Mouse (Mus musculus): Measurements from ENCODE around the gene Dync2li1. TPM values are rescaled to one million over a fixed set of nuclear protein-coding genes. Genes with fewer than 3 reads are reported as not detected.
A peak's percentile ranks its signal among the peaks of the same experiment; 100 is the strongest.

Gene Dync2li1
- polyA plus RNA-seq, 1 experiment from 2014 or later, result 34.6 TPM

- H3K9me3 ChIP-seq, result no peaks in the 10 kb centered on the region
- H3K27ac ChIP-seq (replicated peaks), result no peak overlapping the region
- peaks cover 14% of the 10 kb centered on the region; the same call in 1 of the 2 replicates for H3K4me1 ChIP-seq
- no peak for DNase-seq (ENCODE audit: low spot score)
- WGBS, result 92% methylated on average over 12 of the region's 12 CpGs
- H3K36me3 ChIP-seq (replicated peaks), result peaks cover 24% of the 10 kb centered on the region
- no peaks in the 10 kb centered on the region for H3K27me3 ChIP-seq (replicated peaks; ENCODE audit: low read depth, poor library complexity, severe bottlenecking)
- H3K4me3 ChIP-seq, result no peak overlapping the region
Measured at GRCm38 (mm10) chr17:84597859-84598258, 28.4 kb upstream of the Dync2li1 start.

DNA sequence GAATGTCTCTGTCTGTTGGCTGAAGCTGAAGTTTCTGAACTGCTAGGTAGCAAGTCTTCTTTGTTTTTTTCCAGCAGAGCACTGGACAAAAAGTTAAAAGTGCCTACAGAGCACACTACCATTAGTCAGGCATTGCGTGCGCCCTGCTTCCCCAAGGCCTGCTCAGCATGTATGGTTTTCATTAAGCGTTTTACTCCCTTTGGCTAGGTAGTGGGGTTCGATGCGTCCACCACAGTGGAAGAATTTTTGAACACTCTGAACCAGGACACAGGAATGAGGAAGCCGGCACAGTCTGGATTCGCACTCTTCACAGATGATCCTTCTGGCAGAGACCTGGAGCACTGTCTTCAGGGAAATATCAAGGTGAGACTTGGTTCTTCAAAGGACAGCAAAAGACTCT lies 27.4 kb upstream of the Dync2li1 start:
- peaks cover 13% of the 10 kb centered on the region for H3K36me3 ChIP-seq (replicated peaks)
- peaks cover 16% of the 10 kb centered on the region for H3K4me1 ChIP-seq
- no peak overlapping the region for H3K4me3 ChIP-seq
- H3K9me3 ChIP-seq, result no peaks in the 10 kb centered on the region
- DNase-seq (ENCODE audit: low spot score), result no peak
- H3K27ac ChIP-seq (replicated peaks), result peak overlapping the region; percentile 24; the same call in 1 of the 2 replicates
- 75% methylated on average over 7 of the region's 7 CpGs for WGBS
- no peaks in the 10 kb centered on the region for H3K27me3 ChIP-seq (replicated peaks; ENCODE audit: low read depth, poor library complexity, severe bottlenecking)

GRCm38 (mm10) chr17:84600051-84600983 lies 26.0 kb upstream of the Dync2li1 start:
- Histone ChIP-seq H3K36me3 (replicated peaks) (peaks cover 3% of the 10 kb centered on the region), H3K27ac (replicated peaks) (no peak overlapping the region), H3K4me1 (peaks cover 18% of the 10 kb centered on the region), H3K9me3 (no peaks in the 10 kb centered on the region), H3K4me3 (no peak overlapping the region), H3K27me3 (replicated peaks; ENCODE audit: low read depth, poor library complexity, severe bottlenecking) (no peaks in the 10 kb centered on the region)
- DNase-seq (ENCODE audit: low spot score), result no peak
- 79% methylated on average over 9 of the region's 9 CpGs for WGBS

GRCm38 (mm10) chr17:84601805-84602204 lies 24.5 kb upstream of the Dync2li1 start:
- Histone ChIP-seq H3K27ac (replicated peaks) (no peak overlapping the region), H3K9me3 (no peaks in the 10 kb centered on the region), H3K4me3 (no peak overlapping the region), H3K27me3 (replicated peaks; ENCODE audit: low read depth, poor library complexity, severe bottlenecking) (no peaks in the 10 kb centered on the region), H3K36me3 (replicated peaks) (peaks cover 3% of the 10 kb centered on the region; the same call in 1 of the 2 replicates), H3K4me1 (peaks cover 18% of the 10 kb centered on the region)
- WGBS, result 91% methylated on average over 5 of the region's 5 CpGs
- DNase-seq (ENCODE audit: low spot score), result no peak

DNA sequence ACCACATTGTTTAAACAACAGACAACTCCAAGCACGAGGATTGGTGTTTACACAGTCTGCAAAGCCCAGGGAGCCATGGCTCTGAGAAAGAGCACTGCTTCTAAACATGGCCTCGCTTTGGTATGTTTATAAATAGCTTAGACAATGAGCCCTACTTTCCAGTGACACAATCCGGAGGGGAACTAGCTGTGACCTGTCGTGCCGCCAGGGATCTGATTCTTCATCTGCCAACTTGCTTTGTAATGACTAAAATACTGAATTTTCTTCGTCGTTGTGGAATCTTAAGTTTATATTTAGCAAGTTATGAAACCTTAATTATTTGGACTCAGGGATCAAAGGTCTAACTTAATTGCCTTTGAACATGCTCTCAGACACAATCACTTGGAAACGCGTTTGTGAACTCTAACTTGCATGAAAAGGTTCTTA lies 23.1 kb upstream of the Dync2li1 start:
- H3K9me3 ChIP-seq, result no peaks in the 10 kb centered on the region
- DNase-seq (ENCODE audit: low spot score), result no peak
- H3K27me3 ChIP-seq (replicated peaks; ENCODE audit: low read depth, poor library complexity, severe bottlenecking), result no peaks in the 10 kb centered on the region
- 74% methylated on average over 9 of the region's 9 CpGs for WGBS
- H3K4me1 ChIP-seq, result peaks cover 18% of the 10 kb centered on the region
- H3K27ac ChIP-seq (replicated peaks), result no peak overlapping the region
- H3K4me3 ChIP-seq, result no peak overlapping the region
- peaks cover 3% of the 10 kb centered on the region; the same call in 1 of the 2 replicates for H3K36me3 ChIP-seq (replicated peaks)

GRCm38 (mm10) chr17:84603709-84604420 lies 22.4 kb upstream of the Dync2li1 start:
- H3K27me3 ChIP-seq (replicated peaks; ENCODE audit: low read depth, poor library complexity, severe bottlenecking), result no peaks in the 10 kb centered on the region
- H3K4me3 ChIP-seq, result no peak overlapping the region
- peaks cover 3% of the 10 kb centered on the region; the same call in 1 of the 2 replicates for H3K36me3 ChIP-seq (replicated peaks)
- peaks cover 24% of the 10 kb centered on the region for H3K4me1 ChIP-seq
- no peak overlapping the region for H3K27ac ChIP-seq (replicated peaks)
- H3K9me3 ChIP-seq, result no peaks in the 10 kb centered on the region
- 90% methylated on average over 10 of the region's 10 CpGs for WGBS
- no peak for DNase-seq (ENCODE audit: low spot score)

- Histone ChIP-seq H3K9me3 (no peaks in the 10 kb centered on the region), H3K27ac (replicated peaks) (no peak overlapping the region), H3K27me3 (replicated peaks; ENCODE audit: low read depth, poor library complexity, severe bottlenecking) (no peaks in the 10 kb centered on the region), H3K4me3 (no peak overlapping the region), H3K36me3 (replicated peaks) (peaks cover 11% of the 10 kb centered on the region), H3K4me1 (peaks cover 18% of the 10 kb centered on the region)
- WGBS, result 51% methylated on average over 13 of the region's 13 CpGs
- no peak for DNase-seq (ENCODE audit: low spot score)
Measured at GRCm38 (mm10) chr17:84606976-84607375, 19.3 kb upstream of the Dync2li1 start.

- no peaks in the 10 kb centered on the region for H3K27me3 ChIP-seq (replicated peaks; ENCODE audit: low read depth, poor library complexity, severe bottlenecking)
- no peak for DNase-seq (ENCODE audit: low spot score)
- WGBS, result 65% methylated on average over 5 of the region's 5 CpGs
- H3K9me3 ChIP-seq, result no peaks in the 10 kb centered on the region
- H3K36me3 ChIP-seq (replicated peaks), result peaks cover 13% of the 10 kb centered on the region
- H3K4me3 ChIP-seq, result no peak overlapping the region
- H3K4me1 ChIP-seq, result peaks cover 22% of the 10 kb centered on the region
- no peak overlapping the region for H3K27ac ChIP-seq (replicated peaks)
Measured at GRCm38 (mm10) chr17:84607617-84608016, 18.7 kb upstream of the Dync2li1 start.

GRCm38 (mm10) chr17:84608606-84609005 lies 17.7 kb upstream of the Dync2li1 start:
- no peak overlapping the region for H3K27ac ChIP-seq (replicated peaks)
- no peaks in the 10 kb centered on the region for H3K27me3 ChIP-seq (replicated peaks; ENCODE audit: low read depth, poor library complexity, severe bottlenecking)
- WGBS, result 85% methylated on average over 4 of the region's 4 CpGs
- peaks cover 22% of the 10 kb centered on the region for H3K36me3 ChIP-seq (replicated peaks)
- peaks cover 22% of the 10 kb centered on the region for H3K4me1 ChIP-seq
- no peak overlapping the region for H3K4me3 ChIP-seq
- no peak for DNase-seq (ENCODE audit: low spot score)
- peaks cover 5% of the 10 kb centered on the region; the same call in 1 of the 2 replicates for H3K9me3 ChIP-seq

GRCm38 (mm10) chr17:84611500-84611899 lies 14.8 kb upstream of the Dync2li1 start:
- H3K36me3 ChIP-seq (replicated peaks), result peaks cover 37% of the 10 kb centered on the region
- WGBS, result 70% methylated on average over 9 of the region's 9 CpGs
- H3K27me3 ChIP-seq (replicated peaks; ENCODE audit: low read depth, poor library complexity, severe bottlenecking), result no peaks in the 10 kb centered on the region
- peak; percentile 21 for DNase-seq (ENCODE audit: low spot score)
- no peak overlapping the region for H3K4me3 ChIP-seq
- H3K27ac ChIP-seq (replicated peaks), result 0 out of 2 replicates have a peak overlapping the region, but pooled peaks have one; percentile 26
- peaks cover 11% of the 10 kb centered on the region for H3K9me3 ChIP-seq
- H3K4me1 ChIP-seq, result peaks cover 18% of the 10 kb centered on the region

- peak; percentile 31 for DNase-seq (ENCODE audit: low spot score)
- Histone ChIP-seq H3K4me1 (peaks cover 18% of the 10 kb centered on the region), H3K4me3 (no peak overlapping the region), H3K36me3 (replicated peaks) (peaks cover 37% of the 10 kb centered on the region), H3K9me3 (peaks cover 11% of the 10 kb centered on the region), H3K27me3 (replicated peaks; ENCODE audit: low read depth, poor library complexity, severe bottlenecking) (no peaks in the 10 kb centered on the region), H3K27ac (replicated peaks) (peak overlapping the region; percentile 63)
- WGBS, result 53% methylated on average over 7 of the region's 7 CpGs
Measured at GRCm38 (mm10) chr17:84611971-84612370, 14.3 kb upstream of the Dync2li1 start.

DNA sequence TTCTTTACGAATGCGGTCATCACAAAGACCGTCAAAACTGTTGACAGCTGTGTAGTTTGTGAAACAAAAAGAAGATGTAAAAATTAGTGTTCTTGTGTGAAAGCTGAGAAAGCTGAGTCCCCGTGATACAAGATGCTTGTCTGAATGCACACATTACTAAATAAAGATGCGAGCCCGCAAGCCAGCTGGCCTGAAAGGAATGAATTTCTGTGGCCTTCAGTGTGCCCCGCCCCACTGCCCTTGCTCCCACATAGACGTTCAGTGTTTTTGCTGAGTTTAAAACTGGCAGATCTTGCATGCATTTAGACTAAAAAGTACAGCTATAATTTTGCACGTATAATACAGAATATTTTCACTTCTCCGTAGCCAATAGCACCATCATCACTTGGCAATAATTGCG lies 10.5 kb upstream of the Dync2li1 start:
- no peak overlapping the region for H3K27ac ChIP-seq (replicated peaks)

More for the DNA sequence above, 10.5 kb upstream of the Dync2li1 start:
- Histone ChIP-seq H3K9me3 (peaks cover 11% of the 10 kb centered on the region), H3K27me3 (replicated peaks; ENCODE audit: low read depth, poor library complexity, severe bottlenecking) (no peaks in the 10 kb centered on the region), H3K4me1 (peaks cover 15% of the 10 kb centered on the region), H3K36me3 (replicated peaks) (peaks cover 34% of the 10 kb centered on the region), H3K4me3 (no peak overlapping the region)
- DNase-seq (ENCODE audit: low spot score), result no peak
- WGBS, result 90% methylated on average over 11 of the region's 11 CpGs

Measured in embryonic facial prominence, embryonic 10.5 days (tissue).